Mouse (Mus musculus) NIH3T3 (cell line): Measurements from ENCODE around the gene Vwa7.
"Not testable (repeated sequence)": the region's sequence is repeated elsewhere in the genome, so short reads cannot be mapped to it uniquely, and the experiment has no call there.

Experiments used
- DNase-seq: peaks from one replicate; pipeline ENCODE4 v3.0.0-alpha.2; 2012; ENCODE audit warnings: low read depth

Vwa7 gene

GRCm38 (mm10) chr17:35021842-35022477 is 5.6 kb downstream of the Vwa7 start:
- no peak for DNase-seq

- DNase-seq, result no peak
Measured at GRCm38 (mm10) chr17:35022541-35023060, 6.2 kb downstream of the Vwa7 start.

- no peak for DNase-seq
Measured at GRCm38 (mm10) chr17:35023221-35023620, 6.8 kb downstream of the Vwa7 start.

GRCm38 (mm10) chr17:35023756-35024155 is 7.4 kb downstream of the Vwa7 start:
- peak; percentile 46 for DNase-seq

GRCm38 (mm10) chr17:35024261-35024660 is 7.9 kb downstream of the Vwa7 start:
- no peak for DNase-seq

- DNase-seq, result peak; percentile 58
Measured at GRCm38 (mm10) chr17:35024691-35025488, 8.5 kb downstream of the Vwa7 start.

- no peak for DNase-seq
Measured at GRCm38 (mm10) chr17:35026206-35026605, 9.8 kb downstream of the Vwa7 start.

GRCm38 (mm10) chr17:35027277-35028068 is 11.1 kb downstream of the Vwa7 start, which contains the start of gene Sapcd1:
Gene Sapcd1, minus strand, starts transcription at chr17:35028016.
- DNase-seq, result peak; percentile 57

GRCm38 (mm10) chr17:35028315-35028714 is 11.9 kb downstream of the Vwa7 start:
- DNase-seq, result no peak

GRCm38 (mm10) chr17:35029691-35030532 is 13.5 kb downstream of the Vwa7 start:
- DNase-seq, result peak; percentile 53

- DNase-seq, result no peak
Measured at GRCm38 (mm10) chr17:35031272-35031671, 14.9 kb downstream of the Vwa7 start.

- DNase-seq, result no peak
Measured at GRCm38 (mm10) chr17:35031880-35032279, 15.5 kb downstream of the Vwa7 start.

GRCm38 (mm10) chr17:35032323-35032870 is 16.0 kb downstream of the Vwa7 start:
- DNase-seq, result no peak

GRCm38 (mm10) chr17:35033703-35034102 is 17.3 kb downstream of the Vwa7 start:
- not testable (repeated sequence) for DNase-seq

- DNase-seq, result peak; percentile 50
Measured at GRCm38 (mm10) chr17:35034896-35035295, 18.5 kb downstream of the Vwa7 start.

GRCm38 (mm10) chr17:35039121-35039873 is 22.9 kb downstream of the Vwa7 start:
- peak; percentile 88 for DNase-seq

GRCm38 (mm10) chr17:35043794-35044193 is 27.4 kb downstream of the Vwa7 start:
- DNase-seq, result peak; percentile 55

GRCm38 (mm10) chr17:35044904-35045806 is 28.8 kb downstream of the Vwa7 start:
- DNase-seq, result no peak
